Mouse (Mus musculus) cerebellum, postnatal 4 days (tissue): ENCODE measurements around the gene Abhd12.
A peak's percentile ranks its signal among the peaks of the same experiment; 100 is the strongest.

Experiments
- DNase-seq, 2 experiments: peaks; one replicate each; pipeline ENCODE4 v3.0.0; 2022; ENCODE audit warnings: low spot score in 2 of 2, mixed read lengths in 1 of 2

The Abhd12 gene

DNA sequence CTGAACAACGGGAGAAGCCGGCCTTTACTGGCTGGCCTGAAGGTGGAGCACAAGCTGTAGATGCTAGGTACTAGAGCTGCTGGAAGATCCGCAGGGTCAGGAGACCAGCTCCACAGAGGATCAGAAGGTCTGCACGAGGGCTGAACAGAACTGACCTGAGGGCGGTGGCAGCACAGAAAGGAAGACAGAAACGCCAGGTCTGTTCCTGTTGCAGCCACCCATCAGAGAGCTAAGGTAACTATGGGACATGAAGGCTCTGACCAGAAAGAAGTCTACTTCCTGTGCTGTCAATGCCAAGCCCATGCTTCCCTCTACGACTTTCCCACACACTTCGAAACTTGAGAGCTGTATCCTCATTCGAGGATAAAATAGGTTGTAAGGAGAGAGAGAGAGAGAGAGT is 53.3 kb downstream of the Abhd12 start:
- DNase-seq, result no peak

DNA sequence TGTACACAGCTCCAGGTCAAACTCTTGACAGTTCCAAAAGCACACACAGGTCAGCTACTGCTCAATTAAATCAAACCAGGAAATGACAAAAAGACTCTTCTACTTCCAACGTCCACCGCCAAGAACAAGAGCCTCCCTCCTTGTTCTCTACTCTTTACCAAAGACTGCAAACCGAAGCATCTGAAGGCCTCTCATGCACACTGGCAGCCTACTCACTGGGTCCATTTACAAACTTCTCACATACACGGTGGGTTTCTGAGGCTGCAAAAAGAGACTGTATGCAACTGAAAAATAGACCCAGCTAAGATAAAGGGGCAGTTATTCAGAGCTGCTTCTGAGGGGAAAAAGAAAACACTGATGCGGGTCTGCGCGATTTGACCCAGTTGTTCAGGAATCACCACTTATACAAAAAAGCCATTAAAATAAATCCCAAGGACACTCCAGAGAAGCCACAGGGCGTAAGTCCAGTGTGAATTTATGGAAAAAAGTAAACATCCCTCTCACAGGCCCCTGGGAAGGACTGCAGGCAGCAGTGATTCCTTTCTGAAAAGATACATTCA is 57.0 kb downstream of the Abhd12 start:
- DNase-seq, result no peak

DNA sequence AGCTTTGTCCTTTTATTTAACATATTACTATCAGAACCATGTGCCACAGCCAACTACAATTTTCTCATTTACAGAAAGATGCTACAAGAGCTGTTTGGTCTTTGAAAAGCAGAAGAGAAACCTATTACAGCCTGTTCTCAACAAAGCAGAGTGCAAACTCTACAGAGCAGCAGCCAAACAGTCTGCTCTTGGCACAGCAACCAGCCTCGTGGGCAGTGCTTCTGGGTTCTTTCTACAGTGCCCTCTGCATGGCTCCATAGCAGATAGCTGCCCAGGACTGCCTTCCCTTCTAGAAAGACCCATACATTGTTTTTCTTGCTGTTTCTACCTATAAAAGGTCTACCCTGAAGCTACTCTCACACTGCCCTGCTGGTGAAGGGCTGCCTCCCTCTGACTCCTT is 59.7 kb downstream of the Abhd12 start:
- DNase-seq, result no peak

DNA sequence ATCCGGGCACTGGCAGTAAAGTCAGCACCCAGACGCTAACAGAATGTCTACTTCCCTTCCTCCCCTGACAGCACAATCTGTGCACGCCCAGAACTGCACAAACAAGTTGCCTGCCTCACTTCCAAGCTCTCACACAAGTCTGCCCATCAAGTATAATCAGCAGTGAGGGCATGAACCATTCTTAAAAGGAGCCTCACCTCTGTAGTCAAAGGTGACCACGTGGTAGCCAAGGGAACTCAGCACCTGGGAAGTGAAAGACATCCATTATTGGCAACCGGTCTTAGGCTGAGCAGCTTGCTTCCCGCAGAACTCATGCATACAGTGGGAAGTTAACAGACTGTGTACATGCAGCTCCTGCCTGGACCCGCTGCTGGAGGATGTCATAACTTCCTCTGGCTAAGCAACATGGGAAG is 62.5 kb downstream of the Abhd12 start:
- no peak for DNase-seq

DNA sequence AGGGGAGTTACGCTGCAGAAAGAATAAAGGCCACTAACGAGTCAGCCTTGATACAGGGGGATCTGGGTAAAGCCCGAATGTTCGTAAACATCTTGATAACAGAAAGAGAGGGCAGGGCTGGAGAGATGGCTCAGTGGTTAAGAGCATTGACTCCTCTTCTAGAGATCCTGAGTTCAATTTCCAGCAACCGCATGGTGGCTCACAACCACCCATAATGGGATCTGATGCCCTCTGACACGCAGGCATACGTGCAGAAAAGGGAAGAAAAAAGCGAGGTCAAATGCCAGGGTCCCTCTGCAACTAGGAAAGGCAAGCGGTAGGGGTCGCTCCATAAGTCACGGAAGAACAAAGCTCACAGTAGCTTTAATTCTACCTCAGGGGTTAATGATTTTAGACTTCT is 63.4 kb downstream of the Abhd12 start:
- no peak for DNase-seq

DNA sequence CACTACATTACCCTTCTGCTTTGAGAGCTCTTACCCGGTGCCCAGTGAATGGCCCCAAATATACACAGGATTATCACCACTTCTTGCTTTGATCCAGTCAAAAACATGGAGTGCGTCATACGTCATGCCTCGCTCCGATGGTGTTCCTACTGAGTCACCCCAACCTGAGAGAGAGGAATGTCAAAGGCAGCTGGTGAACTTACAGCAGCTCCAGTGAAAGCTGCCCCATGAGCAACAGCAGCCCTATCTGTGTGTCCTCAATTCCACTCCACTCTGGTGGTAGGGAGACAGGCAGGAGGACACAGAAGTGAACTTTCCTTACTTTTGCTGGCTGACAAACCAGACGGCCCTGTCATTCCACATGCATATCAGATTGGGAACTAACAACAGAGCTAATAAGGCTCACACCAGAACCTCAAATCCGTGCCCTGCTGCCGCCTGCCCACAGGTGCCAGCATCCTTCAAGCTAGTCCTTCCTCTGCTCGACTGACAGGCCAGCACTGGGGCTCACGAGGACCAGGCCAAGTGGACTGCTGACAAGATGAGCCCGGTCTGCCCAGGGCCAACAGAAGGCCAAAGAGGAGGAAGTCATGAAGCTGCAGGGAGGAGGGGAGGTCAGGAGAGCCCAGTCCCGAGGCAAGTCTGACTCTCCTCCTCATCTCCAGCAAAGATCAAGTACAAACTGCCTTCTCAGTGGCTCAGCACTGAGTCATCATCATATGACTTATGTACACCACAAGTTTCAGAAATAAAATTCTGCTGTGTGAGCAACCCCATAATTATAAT is 64.7 kb downstream of the Abhd12 start:
- no peak for DNase-seq

DNA sequence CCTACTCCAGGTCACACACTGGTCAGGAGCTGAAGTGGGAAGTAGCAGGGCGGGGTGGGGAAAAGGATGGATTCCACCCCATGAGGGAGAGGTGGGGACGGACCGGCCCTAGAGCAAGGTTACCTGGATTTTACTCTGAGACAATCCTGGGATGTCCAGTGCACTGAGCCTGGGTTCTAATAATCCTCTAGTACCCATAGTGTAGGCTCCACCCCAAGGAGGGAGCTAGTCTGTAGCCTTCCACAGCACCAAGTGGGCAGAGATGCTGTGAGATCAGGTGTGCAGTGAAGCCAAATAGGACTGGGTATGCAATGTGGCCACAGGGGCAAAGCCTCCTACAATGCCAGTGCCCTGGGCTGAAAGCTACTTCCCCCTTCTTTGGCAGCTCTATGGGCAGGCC is 66.8 kb downstream of the Abhd12 start:
- DNase-seq, result no peak

DNA sequence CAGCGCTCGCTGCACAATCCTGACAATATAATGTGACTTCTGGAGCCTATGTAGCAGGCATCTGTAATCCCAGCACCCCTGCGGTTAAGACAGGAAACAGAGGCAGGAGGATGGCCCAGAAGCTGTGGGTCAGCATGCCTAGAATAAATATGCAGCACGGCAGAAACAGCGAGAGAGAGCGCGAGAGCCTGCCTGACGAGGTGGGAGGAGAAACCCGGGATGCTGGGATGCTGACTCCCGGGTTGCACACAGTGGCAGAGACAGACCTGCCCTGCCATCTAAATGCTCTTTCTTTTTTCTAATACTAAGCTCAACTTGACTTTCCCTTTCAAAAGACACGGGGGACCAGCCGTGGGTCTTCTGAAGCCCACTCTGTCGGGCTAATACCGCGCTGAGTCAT is 67.6 kb downstream of the Abhd12 start:
- no peak for DNase-seq

DNA sequence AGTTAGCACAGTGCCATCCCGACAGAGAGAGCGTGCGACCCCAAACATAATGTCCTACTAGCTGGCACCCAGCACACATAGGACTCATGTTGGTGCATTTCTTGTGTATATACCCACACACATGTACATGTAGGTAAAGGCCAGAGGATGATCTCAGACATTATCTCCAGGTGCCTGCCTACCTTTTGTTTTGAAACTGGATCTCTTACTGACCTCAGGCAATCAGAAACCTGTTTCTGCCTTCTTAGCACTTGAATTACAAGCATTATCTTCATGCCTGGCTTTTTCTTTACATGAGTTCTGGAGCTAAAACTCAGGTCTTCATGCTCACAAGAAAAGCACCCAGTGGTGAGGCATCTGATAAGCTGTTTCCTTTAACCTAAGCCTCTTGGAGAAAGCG is 68.6 kb downstream of the Abhd12 start:
- no peak for DNase-seq

DNA sequence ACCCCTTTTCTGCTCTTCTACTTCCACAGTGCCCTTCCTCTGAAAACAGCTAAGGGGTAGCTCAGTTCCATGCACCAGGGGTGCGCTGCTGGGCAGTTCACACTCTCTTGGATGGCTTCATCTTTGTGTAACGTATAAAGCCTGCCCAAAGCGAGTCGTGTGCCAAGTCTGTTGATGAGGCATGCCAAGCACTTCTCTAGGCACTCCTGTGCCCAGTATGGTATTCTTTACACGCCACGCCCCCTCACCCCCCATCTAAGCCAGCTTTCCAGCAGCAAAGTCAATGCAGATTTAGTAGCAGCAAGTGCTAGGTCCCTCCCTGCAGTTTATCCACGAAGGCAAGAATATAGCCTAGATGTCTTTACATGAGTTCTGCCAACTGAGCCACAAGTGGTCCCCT is 69.9 kb downstream of the Abhd12 start:
- DNase-seq, result no peak

DNA sequence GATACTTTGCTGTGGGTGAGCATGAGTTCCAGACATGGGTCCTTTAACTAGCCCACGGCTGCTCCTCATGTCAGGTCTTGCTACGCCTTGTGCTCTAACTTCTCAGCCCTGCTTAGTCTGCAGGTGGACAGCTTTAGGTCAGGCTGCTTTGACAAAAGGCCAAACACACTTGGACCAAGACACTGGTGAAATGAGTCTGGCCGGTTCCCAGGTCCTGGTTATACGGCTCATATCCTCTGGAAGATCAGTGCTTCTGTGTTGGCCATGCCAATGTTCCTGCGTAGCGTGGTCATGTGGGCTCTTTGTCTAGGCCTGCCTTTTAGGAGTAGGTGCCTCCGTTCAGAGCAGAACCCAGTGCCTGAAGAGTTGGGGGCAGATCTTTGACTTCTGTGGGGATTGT is 72.5 kb downstream of the Abhd12 start:
- DNase-seq, result no peak

DNA sequence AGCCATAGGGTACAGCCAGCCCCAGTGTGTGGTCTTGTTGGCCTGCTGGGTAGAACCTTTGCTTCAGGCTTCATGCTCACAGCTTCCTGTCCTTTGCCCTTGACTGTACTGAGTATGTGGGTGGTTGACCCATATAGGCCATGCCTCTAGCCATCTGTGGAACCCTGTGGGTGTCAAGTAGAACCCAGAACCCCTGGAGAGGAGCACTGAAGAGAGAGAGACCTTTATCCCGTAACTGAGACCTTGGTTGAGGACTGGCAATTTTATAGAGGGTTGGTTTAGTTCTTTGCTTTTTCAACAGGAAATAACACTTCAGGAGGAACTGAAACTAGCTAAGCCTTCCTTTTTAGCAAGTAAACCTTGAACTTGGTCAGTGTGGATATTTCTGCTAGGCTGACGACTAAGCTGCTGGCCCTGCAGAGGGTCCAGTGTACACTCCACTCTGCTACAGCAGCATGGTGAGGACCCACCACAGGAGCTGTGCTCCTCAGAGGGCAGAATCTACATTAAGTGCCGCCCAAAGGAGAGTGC is 73.6 kb downstream of the Abhd12 start:
- no peak for DNase-seq

DNA sequence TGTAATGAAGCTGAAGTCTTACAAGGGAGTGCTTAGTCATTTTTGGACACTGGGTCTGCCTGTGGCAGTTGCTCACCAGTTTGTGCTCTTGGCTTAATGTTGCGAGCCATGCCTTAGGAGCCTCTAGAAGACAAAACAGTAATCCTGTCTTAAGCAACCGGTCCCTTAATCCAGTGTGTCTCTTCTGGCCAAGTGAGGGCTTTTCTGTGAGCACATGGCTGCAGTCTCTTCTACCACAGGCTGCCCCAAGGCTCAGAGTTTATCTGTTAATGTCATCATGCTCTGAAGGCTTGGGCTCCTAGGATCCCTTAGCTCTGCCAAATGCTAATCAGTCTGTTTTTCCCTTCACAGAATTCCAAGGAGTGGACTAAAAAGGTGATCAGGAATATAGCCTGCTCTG is 74.5 kb downstream of the Abhd12 start:
- DNase-seq, result no peak

DNA sequence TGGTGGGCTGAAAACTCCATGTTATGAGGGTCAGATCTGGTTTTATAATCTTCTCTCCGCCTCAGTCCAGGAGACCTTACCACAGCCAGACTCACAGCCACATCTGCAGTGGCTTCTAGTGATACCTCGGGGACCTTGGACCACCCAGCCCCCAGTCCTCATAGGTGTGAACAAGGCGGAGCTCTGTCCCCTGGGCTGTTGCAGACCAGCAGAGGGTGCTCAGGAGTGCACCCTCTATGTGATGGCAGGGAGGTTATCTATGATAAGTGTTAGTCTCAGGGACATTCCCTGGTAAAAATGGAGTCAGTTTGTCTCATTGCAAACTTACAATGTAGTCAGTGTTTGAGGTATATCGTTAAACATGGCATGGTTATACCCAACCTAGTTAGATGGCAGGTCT is 75.9 kb downstream of the Abhd12 start:
- no peak for DNase-seq

DNA sequence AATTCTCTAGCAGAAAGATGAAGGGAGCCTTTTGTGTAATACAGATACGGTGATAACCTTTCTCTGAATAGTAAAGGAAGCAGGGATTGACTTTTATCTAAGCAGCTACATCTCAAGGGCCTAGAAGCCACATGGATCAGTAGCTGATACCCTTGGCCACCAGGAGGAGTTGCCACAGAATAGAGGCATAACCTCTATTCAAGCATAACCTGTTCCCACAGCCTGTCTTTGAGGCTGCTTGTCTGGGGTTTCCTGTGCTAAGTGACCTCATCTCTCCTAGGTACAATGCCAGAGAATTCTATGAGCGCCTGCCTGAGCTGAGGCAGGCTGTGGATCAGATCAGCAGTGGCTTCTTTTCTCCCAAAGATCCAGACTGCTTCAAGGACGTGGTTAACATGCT is 76.4 kb downstream of the Abhd12 start:
- DNase-seq, result no peak

DNA sequence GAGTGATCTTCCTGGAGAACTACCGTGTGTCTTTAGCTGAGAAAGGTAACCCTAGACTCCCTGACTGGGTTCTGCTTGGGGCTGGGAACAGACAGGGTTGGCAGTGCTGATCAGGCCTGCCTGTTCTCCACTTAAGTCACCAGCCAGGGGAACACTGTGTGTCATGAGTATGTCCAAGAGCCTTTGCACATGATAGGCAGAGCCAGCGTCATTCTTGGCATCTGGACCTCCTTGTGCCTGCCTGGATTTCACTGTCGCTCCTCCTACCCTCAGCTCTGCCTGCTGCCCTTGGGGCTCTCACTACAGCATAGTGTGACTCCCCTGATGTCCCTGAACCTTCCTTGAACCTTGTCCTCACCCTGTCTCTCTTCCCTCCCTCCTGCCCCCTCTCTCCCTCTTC is 78.1 kb downstream of the Abhd12 start:
- no peak for DNase-seq

DNA sequence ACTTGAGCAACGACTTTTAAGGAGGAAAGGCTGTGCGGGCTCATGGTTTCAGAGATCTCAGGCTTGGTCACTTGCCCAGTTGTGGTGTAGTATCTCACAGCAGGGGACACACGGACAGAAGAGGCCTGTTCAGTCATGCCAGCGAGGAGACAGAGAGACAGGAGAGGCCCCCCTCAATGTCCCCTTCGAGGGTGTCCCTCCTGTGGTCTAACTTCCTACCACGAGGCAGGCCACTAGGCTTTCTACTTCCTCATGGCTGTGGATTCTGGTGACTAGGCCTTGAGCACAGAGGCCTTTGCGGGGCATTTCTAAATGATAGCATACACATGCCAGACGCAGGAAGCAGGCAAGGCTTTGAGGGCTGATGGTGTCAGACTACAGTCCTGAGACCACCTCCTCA is 81.6 kb downstream of the Abhd12 start:
- no peak for DNase-seq

DNA sequence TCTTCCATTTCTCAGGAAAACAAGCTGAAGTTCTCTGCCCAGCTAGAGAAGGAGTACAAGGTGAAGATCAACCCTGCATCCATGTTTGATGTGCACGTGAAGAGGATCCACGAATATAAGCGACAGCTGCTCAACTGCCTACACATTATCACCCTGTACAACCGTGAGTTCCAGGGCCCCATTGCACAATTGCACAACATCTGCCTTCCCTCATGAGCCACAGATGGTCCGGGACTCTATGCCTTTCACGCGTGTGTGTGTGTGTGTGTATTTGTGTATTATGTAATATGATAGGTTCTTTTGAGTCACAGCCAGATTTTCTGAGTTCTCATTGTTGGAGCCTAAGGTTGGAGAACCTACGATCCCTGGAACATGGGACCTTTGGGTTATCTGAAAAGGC is 83.8 kb downstream of the Abhd12 start:
- DNase-seq, result no peak

DNA sequence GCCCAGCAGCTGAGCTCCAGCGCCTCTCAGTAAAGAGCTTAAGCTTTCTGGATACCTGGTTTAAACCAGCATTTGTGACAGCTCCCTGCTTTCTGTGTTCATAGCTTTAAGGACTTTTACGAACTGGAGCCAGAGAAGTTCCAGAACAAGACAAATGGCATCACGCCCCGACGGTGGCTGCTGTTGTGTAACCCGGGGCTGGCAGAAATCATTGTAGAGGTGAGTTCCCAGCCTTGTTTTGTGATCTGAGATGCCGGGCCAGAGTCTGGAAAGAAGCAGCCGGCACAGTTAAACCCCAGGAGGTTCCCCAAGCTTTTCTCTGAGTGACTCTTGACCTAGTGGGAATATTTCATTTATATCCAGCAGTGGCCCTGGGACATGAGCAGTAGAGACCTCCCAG is 85.8 kb downstream of the Abhd12 start:
- DNase-seq, result no peak

DNA sequence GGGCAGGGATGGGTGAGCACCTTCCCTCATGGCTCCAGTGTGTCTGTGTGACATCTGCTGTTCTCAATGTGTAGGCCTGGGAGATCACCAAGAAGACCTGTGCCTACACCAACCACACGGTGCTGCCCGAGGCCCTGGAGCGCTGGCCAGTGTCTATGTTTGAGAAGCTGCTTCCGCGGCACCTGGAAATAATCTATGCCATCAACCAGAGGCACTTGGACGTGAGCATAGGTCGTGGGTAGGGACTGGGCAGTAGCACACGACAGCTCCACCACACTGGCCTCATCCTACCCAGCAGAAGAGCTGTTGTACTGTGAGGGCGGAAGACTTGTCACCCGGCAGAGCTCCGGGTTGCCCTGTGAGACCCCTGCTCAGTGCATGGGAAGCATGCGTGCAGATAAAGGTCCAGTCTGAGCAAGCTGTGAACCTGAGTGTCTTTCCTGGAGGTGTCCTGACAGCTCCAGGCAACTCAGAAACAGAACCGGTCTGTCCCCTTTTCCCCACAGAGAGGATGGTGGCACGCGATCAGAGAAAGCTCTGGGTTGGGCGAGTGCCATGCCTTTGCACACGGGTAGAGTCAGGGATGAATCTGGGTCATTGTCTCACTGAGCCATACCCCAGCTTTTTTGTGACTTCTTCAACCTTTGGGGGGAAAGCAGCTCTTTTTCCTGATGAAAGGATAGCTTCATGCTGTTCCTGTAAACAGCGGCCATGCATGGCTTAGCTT is 87.7 kb downstream of the Abhd12 start:
- DNase-seq, result peak in 1 of 2 experiments; percentile 24

DNA sequence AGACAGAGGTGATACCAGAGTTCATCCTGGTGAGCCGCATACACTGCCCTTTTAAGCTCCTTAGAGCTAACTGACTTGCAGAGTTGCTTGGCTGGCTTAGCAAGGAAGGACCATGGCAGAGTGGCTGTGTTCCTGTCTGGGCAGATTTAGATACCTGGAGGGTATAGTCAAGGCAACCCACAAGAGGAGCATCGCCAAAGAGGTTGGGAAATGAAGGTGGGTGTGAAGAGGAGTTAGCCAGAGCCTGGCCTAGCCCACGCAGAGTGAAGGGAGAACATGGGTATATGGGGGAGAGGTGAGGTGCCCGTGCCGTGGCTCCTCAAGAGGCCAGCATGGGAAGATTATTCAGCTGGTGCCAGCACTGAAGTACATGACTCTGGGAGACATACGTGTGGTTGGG is 91.7 kb downstream of the Abhd12 start:
- no peak for DNase-seq

DNA sequence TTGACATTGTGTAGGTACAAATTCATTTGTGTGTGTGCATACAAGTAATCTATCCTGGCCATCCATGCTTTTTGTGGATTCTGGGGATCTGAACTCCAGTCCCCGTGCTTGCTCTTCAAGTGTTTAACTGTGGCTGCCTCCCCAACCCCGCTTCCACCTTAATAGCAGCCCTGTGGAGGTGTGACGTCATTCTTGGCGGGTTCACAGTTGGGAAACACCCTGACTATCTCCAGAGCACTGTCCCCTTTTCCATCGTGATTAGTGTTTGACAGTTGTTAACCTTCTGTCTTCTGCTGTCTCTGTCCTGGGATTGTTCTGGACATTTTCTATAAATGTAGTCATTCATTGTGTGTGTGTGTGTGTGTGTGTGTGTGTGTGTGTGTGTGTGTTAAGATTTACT is 93.9 kb downstream of the Abhd12 start:
- no peak for DNase-seq

DNA sequence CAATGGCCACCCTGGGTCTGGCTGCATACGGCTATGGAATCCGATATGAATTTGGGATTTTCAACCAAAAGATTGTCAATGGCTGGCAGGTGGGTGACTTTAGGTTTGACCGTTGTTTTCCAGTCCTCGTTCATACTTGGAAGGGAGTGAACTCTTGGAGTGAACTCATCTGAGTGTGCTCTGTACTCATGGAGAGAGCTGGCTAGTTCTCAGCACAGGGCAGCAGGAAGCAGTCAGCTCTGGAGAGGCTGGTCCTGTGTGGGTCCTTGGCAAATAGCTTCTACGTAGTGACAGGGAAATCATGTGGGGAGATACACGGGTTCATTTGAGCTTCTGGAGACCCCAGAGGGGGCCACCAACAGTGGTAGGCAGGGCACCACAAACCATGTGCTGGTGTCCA is 95.7 kb downstream of the Abhd12 start:
- DNase-seq, result no peak
